Mouse (Mus musculus) hindbrain, embryonic 14.5 days (tissue): ENCODE data around the gene Plek. TPM values are rescaled to one million over a fixed set of nuclear protein-coding genes. Genes with fewer than 3 reads are reported as not detected.

Experiments used
- ATAC-seq: fragments of 200-750 bp; cut with Nextera tagmentation; 2 replicates; pipeline ENCODE4 v1.8.0; 2017; ENCODE audit warnings: moderate number of reproducible peaks, mild to moderate bottlenecking, moderate TSS enrichment, moderate library complexity; ENCODE audit not compliant: low FRiP score
- DNase-seq: peaks from one replicate; pipeline ENCODE4 v3.0.0-alpha.2; 2015; ENCODE audit warnings: low spot score
- H3K27ac ChIP-seq: fragments of 300-500 bp; sonication (generic); 2 replicates; pipeline ENCODE4 v1.5.1; 2014; ENCODE audit warnings: mild to moderate bottlenecking, moderate library complexity
- H3K27me3 ChIP-seq: fragments of 300-500 bp; sonication (generic); 2 replicates; pipeline ENCODE4 v1.6.1; 2014; ENCODE audit warnings: mild to moderate bottlenecking, low read length, mixed read lengths; ENCODE audit not compliant: control insufficient read depth, insufficient read depth
- H3K36me3 ChIP-seq: fragments of 300-500 bp; sonication (generic); replicated peaks from 2 replicates; pipeline ENCODE4 v1.6.1; 2014; ENCODE audit not compliant: control insufficient read depth, insufficient read depth
- H3K4me1 ChIP-seq: fragments of 300-500 bp; sonication (generic); replicated peaks from 2 replicates; pipeline ENCODE4 v1.6.1; 2014; ENCODE audit warnings: antibody characterized with exemption, low read length, mixed read lengths; ENCODE audit not compliant: control insufficient read depth, insufficient read depth
- H3K4me2 ChIP-seq: fragments of 300-500 bp; sonication (generic); replicated peaks from 2 replicates; pipeline ENCODE4 v1.6.1; 2014; ENCODE audit warnings: mild to moderate bottlenecking, moderate library complexity
- H3K4me3 ChIP-seq: fragments of 300-500 bp; sonication (generic); replicated peaks from 2 replicates; pipeline ENCODE4 v1.5.1; 2014; ENCODE audit warnings: mild to moderate bottlenecking, low read length
- H3K9ac ChIP-seq: fragments of 300-500 bp; sonication (generic); 2 replicates; pipeline ENCODE4 v1.6.1; 2014
- H3K9me3 ChIP-seq: fragments of 300-500 bp; sonication (generic); 2 replicates; pipeline ENCODE4 v1.6.1; 2016; ENCODE audit warnings: low read length; ENCODE audit not compliant: control insufficient read depth
- WGBS: fragments of 180-500 bp; shearing (Covaris S2); extraction: QIAGEN DNeasy Blood & Tissue Kit; methylation state at CpG from one replicate; pipeline ENCODE4 v1.1.7; 2014; 5-methylcytosine and 5-hydroxymethylcytosine counted together
- polyA plus RNA-seq: library from polyadenylated mRNA; unstranded; fragments of >200 nt; fragmentation: Nextera tagmentation; extraction: Ambion mirVana; gene quantifications from 2 replicates; pipeline ENCODE4 v1.2.1, GENCODE M21; 2014

The Plek gene
- polyA plus RNA-seq, 1 experiment from 2014 or later: 4.4 TPM

- Histone ChIP-seq H3K4me2 (no peak overlapping the region), H3K4me3 (no peak overlapping the region), H3K9me3 (no peaks in the 10 kb centered on the region), H3K27ac (no peak overlapping the region), H3K4me1 (no peaks in the 10 kb centered on the region), H3K36me3 (no peaks in the 10 kb centered on the region), H3K27me3 (no peaks in the 10 kb centered on the region), H3K9ac (no peak overlapping the region)
- DNase-seq (no peak), ATAC-seq (no peak)
- WGBS: 95% methylated on average over 1 of the region's 1 CpGs
These were observed 93.7 kb downstream of the Plek start for GRCm38 (mm10) chr11:16958520-16958919.

GRCm38 (mm10) chr11:16957030-16957429, 95.2 kb downstream of the Plek start:
- no peaks in the 10 kb centered on the region for H3K27me3 ChIP-seq
- H3K4me1 ChIP-seq: no peaks in the 10 kb centered on the region
- no peak for ATAC-seq
- H3K9me3 ChIP-seq: no peaks in the 10 kb centered on the region
- no peak for DNase-seq
- WGBS: 95% methylated on average over 6 of the region's 6 CpGs
- no peak overlapping the region for H3K4me2 ChIP-seq
- H3K9ac ChIP-seq: no peak overlapping the region
- H3K36me3 ChIP-seq: no peaks in the 10 kb centered on the region
- H3K27ac ChIP-seq: no peak overlapping the region
- H3K4me3 ChIP-seq: no peak overlapping the region

- DNase-seq: no peak
- no peaks in the 10 kb centered on the region for H3K36me3 ChIP-seq
- WGBS: 94% methylated on average over 6 of the region's 6 CpGs
- no peaks in the 10 kb centered on the region for H3K4me1 ChIP-seq
- H3K4me2 ChIP-seq: no peak overlapping the region
- ATAC-seq: no peak
- H3K9me3 ChIP-seq: no peaks in the 10 kb centered on the region
- H3K4me3 ChIP-seq: no peak overlapping the region
- H3K27me3 ChIP-seq: no peaks in the 10 kb centered on the region
- H3K27ac ChIP-seq: no peak overlapping the region
- no peak overlapping the region for H3K9ac ChIP-seq
These were observed 95.9 kb downstream of the Plek start for GRCm38 (mm10) chr11:16956115-16956862.

GRCm38 (mm10) chr11:16951761-16952010, 100.5 kb downstream of the Plek start:
- Histone ChIP-seq H3K27ac (no peak overlapping the region), H3K36me3 (no peaks in the 10 kb centered on the region), H3K4me1 (no peaks in the 10 kb centered on the region), H3K27me3 (no peaks in the 10 kb centered on the region), H3K4me2 (peak overlapping the region; percentile 87), H3K4me3 (peak overlapping the region; percentile 67), H3K9me3 (no peaks in the 10 kb centered on the region), H3K9ac (peak overlapping the region; percentile 63)
- ATAC-seq: no peak
- 7% methylated on average over 9 of the region's 9 CpGs for WGBS
- no peak for DNase-seq

GRCm38 (mm10) chr11:16950976-16951760, 101.0 kb downstream of the Plek start, which contains the start of gene Fbxo48:
TSS of gene Fbxo48 (plus strand) at chr11:16951375.
- H3K4me1 ChIP-seq: no peaks in the 10 kb centered on the region
- WGBS: 1% methylated on average over 38 of the region's 38 CpGs
- ATAC-seq (peak; percentile 100), DNase-seq (peak; percentile 97)
- no peaks in the 10 kb centered on the region for H3K36me3 ChIP-seq
- H3K9me3 ChIP-seq: no peaks in the 10 kb centered on the region
- H3K4me2 ChIP-seq: peak within 1 kb of the TSS; percentile 87
- H3K27ac ChIP-seq: no peak within 1 kb of the TSS
- peak within 1 kb of the TSS; percentile 63 for H3K9ac ChIP-seq
- H3K27me3 ChIP-seq: no peaks in the 10 kb centered on the region
- peak within 1 kb of the TSS; percentile 67 for H3K4me3 ChIP-seq

GRCm38 (mm10) chr11:16950226-16950975, 101.8 kb downstream of the Plek start:
- peak overlapping the region; percentile 8; the same call in 1 of the 2 replicates for H3K9ac ChIP-seq
- ATAC-seq: no peak; the same call in 1 of the 2 replicates
- no peak for DNase-seq
- peak overlapping the region; percentile 87 for H3K4me2 ChIP-seq
- 57% methylated on average over 13 of the region's 13 CpGs for WGBS
- H3K27ac ChIP-seq: no peak overlapping the region
- no peaks in the 10 kb centered on the region for H3K9me3 ChIP-seq
- H3K36me3 ChIP-seq: no peaks in the 10 kb centered on the region
- H3K27me3 ChIP-seq: no peaks in the 10 kb centered on the region
- no peaks in the 10 kb centered on the region for H3K4me1 ChIP-seq
- H3K4me3 ChIP-seq: peak overlapping the region; percentile 67

- peak; percentile 74 for DNase-seq
- no peak overlapping the region for H3K4me3 ChIP-seq
- no peaks in the 10 kb centered on the region for H3K9me3 ChIP-seq
- WGBS: 38% methylated on average over 1 of the region's 1 CpGs
- no peak overlapping the region for H3K9ac ChIP-seq
- no peaks in the 10 kb centered on the region for H3K36me3 ChIP-seq
- no peak overlapping the region for H3K27ac ChIP-seq
- no peaks in the 10 kb centered on the region for H3K27me3 ChIP-seq
- H3K4me1 ChIP-seq: no peaks in the 10 kb centered on the region
- no peak overlapping the region for H3K4me2 ChIP-seq
- no peak for ATAC-seq
These were observed 103.4 kb downstream of the Plek start for GRCm38 (mm10) chr11:16948756-16949155.

GRCm38 (mm10) chr11:16943016-16943415, 109.2 kb downstream of the Plek start:
- ATAC-seq (no peak), DNase-seq (no peak)
- Histone ChIP-seq H3K9me3 (no peaks in the 10 kb centered on the region), H3K9ac (no peak overlapping the region), H3K27me3 (no peaks in the 10 kb centered on the region), H3K4me1 (peaks cover 10% of the 10 kb centered on the region; the same call in 1 of the 2 replicates), H3K27ac (no peak overlapping the region), H3K4me2 (no peak overlapping the region), H3K36me3 (no peaks in the 10 kb centered on the region), H3K4me3 (no peak overlapping the region)
- WGBS: 89% methylated on average over 4 of the region's 4 CpGs

GRCm38 (mm10) chr11:16941973-16942452, 110.2 kb downstream of the Plek start:
- ATAC-seq (peak; percentile 84), DNase-seq (peak; percentile 52)
- no peaks in the 10 kb centered on the region for H3K27me3 ChIP-seq
- peaks cover 10% of the 10 kb centered on the region; the same call in 1 of the 2 replicates for H3K4me1 ChIP-seq
- no peaks in the 10 kb centered on the region for H3K9me3 ChIP-seq
- H3K36me3 ChIP-seq: no peaks in the 10 kb centered on the region
- no peak overlapping the region for H3K4me2 ChIP-seq
- 36% methylated on average over 4 of the region's 4 CpGs for WGBS
- H3K4me3 ChIP-seq: no peak overlapping the region
- no peak overlapping the region for H3K9ac ChIP-seq
- peak overlapping the region; percentile 67 for H3K27ac ChIP-seq
